Mouse (Mus musculus) E14TG2a.4 (cell line): ENCODE data around the gene Phldb2.

ENCODE experiments used
- CTCF ChIP-seq: conservative IDR thresholded peaks from 2 replicates; pipeline ENCODE4 v1.5.1; 2014; ENCODE audit warnings: low read length
- NANOG ChIP-seq: IDR thresholded peaks from 2 replicates; pipeline ENCODE4 v1.6.1; 2014; ENCODE audit warnings: borderline replicate concordance, low read length, mixed read lengths
- POU5F1 ChIP-seq: IDR thresholded peaks from 2 replicates; pipeline ENCODE4 v1.6.1; 2014; ENCODE audit warnings: low read length, borderline replicate concordance

DNA sequence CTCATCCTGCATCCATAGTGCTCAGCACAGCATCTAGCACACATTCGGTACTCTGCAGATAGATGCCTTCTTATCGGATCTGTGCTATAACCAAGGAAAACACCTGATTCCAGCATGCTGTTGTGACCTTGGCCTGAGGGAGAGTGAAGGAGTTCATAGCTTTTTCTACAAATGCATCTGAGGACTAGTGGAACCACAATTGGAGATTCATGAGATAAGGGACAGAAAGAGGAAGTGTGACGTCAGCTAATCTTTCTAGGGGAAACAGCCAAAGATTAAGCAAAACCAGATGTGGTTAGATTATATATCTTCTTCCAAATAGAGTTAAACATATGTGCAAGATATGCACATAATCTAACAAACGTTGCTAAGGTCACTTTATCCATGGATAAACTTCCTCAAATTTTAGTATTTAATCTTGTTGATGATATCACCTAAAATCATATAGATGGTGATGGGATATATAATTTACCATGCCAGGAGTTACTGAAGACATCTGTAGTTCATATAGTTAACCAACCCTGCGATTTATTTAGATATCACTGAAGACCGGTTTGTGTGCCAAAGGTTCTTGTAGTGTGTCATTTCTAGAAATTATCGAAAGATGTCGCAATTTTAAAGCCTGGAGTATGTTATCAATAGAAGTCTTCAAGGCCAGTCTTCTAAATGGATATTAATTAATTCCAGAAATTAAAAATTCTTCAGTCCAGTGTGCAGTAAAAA lies 11.1 kb downstream of the Phldb2 start:
- no peak for TF ChIP-seq CTCF
- no peak for TF ChIP-seq NANOG
- TF ChIP-seq POU5F1: no peak
